Mouse (Mus musculus): ENCODE results near the gene Nkd1. TPM values are rescaled to one million over a fixed set of nuclear protein-coding genes. Genes with fewer than 3 reads are reported as not detected.

The Nkd1 gene
- polyA plus RNA-seq, 1 experiment from 2014 or later, result 49.7 TPM

DNA sequence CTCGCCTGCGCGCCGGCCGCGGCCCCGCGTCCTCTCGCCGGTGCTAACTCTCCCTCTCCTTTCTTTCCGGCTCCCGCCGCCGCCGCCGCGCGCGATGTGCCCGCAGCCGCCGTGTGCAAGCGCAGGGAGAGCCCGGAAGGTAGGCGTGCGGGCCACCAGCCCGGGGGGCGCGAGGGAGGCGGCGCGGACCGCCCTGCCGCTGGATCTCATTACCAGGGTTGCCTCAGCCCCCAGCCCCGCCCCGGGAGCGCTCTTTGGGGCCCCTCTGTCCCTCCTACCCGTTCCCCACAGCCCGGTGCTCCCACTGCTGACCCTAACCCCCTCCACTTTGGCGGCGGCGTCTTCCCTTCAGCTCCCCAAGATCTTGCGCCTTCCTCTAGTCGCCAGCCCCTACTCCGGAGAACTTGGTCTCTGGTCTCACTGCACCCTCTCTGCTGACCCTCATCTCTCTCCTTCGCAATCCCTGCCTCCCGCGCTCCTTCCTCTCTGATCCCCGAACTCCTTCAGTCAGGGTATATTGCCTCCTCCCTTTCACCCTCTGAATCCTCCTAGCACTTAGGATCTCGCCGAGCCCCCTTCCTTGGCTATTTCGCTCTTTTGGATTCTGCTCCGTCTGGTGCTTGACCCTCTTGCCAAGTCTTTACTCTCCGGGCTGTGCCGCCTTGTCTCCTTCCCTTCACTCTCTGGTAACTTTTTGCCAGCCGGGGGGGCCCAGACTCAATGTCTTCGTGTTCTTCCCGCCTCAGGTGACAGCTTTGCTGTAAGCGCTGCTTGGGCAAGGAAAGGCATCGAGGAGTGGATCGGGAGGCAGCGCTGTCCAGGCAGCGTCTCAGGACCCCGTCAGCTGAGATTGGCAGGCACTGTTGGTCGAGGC lies 624 bp downstream of the Nkd1 start:
- peaks cover 84% of the 10 kb centered on the region for H3K4me1 ChIP-seq
- H3K9me3 ChIP-seq, result no peaks in the 10 kb centered on the region
- peaks cover 14% of the 10 kb centered on the region for H3K36me3 ChIP-seq (replicated peaks)
- under 1% methylated on average over 64 of the region's 65 CpGs for WGBS
- H3K27ac ChIP-seq (replicated peaks), result peak overlapping the region; percentile 91
- H3K27me3 ChIP-seq (replicated peaks; ENCODE audit: low read depth, poor library complexity, severe bottlenecking), result peaks cover 55% of the 10 kb centered on the region
- H3K4me3 ChIP-seq, result peak overlapping the region; percentile 70
- no peak for DNase-seq (ENCODE audit: low spot score)

DNA sequence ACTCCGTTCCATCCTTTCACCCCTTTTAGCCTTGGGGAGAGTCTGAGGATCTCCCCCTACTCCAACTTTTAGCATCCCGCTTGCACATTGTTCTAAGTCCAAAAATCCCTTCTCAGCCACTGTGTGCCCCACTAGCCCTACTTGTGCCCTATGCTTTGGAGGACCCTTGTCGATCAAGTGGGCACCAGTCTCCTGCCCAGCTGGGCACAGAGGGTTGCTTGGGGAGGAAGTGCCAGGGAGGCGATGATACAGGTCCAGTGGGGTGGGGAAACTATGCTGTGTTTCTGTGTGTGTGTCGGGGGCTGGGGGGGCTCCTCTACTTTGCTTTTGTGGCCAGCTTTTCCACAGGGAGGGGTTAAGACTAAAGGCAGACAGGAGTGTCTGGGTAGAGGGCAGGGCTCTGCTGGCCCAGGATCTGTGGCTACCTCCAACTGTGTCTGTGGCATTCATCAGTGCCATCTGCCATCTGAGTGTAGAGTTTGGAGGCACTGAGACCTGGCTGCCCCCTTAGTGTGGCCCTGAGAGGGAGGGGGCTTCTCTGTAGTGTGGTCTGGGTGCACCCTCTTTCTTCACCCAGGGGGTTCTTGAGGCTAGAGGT lies 1.4 kb downstream of the Nkd1 start:
- H3K27ac ChIP-seq (replicated peaks), result peak overlapping the region; percentile 91
- peaks cover 85% of the 10 kb centered on the region for H3K4me1 ChIP-seq
- no peaks in the 10 kb centered on the region for H3K9me3 ChIP-seq
- peaks cover 20% of the 10 kb centered on the region for H3K36me3 ChIP-seq (replicated peaks)
- 34% methylated on average over 5 of the region's 5 CpGs for WGBS
- peak overlapping the region; percentile 70 for H3K4me3 ChIP-seq
- H3K27me3 ChIP-seq (replicated peaks; ENCODE audit: low read depth, poor library complexity, severe bottlenecking), result peaks cover 48% of the 10 kb centered on the region
- DNase-seq (ENCODE audit: low spot score), result no peak

DNA sequence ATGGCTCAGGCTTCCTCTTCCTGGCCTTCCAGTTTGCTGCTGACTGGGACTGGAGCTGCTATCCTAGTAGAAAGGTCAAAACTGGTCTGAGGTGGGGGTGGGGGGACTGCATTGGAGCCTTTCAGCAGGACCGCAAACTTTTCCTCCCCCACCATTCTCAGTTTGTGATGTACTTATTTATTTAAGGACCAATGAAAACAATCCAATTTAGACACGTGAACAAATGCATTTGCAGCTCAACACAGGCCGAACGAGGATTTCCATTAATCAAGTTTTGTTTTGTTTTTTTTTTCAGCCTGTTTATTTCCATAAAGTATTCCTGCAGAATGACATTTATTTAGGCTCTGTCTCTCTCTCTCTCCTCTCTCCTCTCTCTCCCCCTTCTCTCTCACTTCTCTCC lies 2.5 kb downstream of the Nkd1 start:
- peaks cover 30% of the 10 kb centered on the region for H3K36me3 ChIP-seq (replicated peaks)
- H3K4me1 ChIP-seq, result peaks cover 81% of the 10 kb centered on the region
- 32% methylated on average over 4 of the region's 4 CpGs for WGBS
- H3K27ac ChIP-seq (replicated peaks), result 0 out of 2 replicates have a peak overlapping the region, but pooled peaks have one; percentile 35
- H3K27me3 ChIP-seq (replicated peaks; ENCODE audit: low read depth, poor library complexity, severe bottlenecking), result peaks cover 38% of the 10 kb centered on the region
- no peaks in the 10 kb centered on the region for H3K9me3 ChIP-seq
- H3K4me3 ChIP-seq, result peak overlapping the region; percentile 70
- DNase-seq (ENCODE audit: low spot score), result no peak

DNA sequence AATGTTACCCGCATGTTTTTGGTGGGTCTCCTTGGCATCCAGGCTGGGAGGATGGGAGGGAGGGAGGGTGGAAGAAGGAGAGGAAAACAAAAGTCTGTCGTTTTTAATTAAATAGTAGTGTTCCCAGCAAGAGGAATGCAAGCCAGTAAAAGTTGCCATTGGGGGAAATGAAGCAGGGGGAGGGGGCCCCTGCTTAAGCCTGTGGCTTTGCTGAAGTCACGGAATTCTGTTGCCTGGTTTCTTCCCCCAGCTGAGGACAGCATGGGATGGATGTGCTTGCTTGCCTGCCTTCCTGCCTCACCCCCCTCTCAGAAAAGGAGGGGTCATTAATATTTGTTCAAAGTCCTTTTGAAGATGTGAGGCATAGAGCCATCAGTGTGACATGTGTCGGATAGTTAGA lies 3.0 kb downstream of the Nkd1 start:
- Histone ChIP-seq H3K9me3 (no peaks in the 10 kb centered on the region), H3K27ac (replicated peaks) (0 out of 2 replicates have a peak overlapping the region, but pooled peaks have one; percentile 35), H3K4me3 (peak overlapping the region; percentile 70), H3K36me3 (replicated peaks) (peaks cover 35% of the 10 kb centered on the region), H3K4me1 (peaks cover 76% of the 10 kb centered on the region), H3K27me3 (replicated peaks; ENCODE audit: low read depth, poor library complexity, severe bottlenecking) (peaks cover 33% of the 10 kb centered on the region)
- WGBS, result 17% methylated on average over 4 of the region's 4 CpGs
- peak; percentile 37 for DNase-seq (ENCODE audit: low spot score)

DNA sequence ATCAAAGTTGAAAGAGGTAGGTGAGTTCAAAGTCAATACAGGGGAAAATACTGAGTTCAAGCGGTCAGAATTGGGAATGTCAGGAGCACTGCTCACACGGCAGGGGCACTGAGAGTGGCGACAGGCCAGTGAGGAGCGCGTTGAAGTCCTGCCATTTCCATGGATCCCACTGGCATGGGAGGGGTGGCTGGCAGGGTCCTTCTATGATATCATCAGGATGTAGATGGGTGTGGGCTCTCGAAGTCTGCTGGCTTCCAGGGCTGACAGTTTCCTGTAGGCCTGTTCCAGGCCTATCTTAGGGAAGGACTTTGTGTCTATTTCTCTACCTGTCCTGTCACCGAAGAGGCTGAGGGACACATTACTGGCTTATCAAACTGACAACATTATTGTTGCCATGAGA lies 3.7 kb downstream of the Nkd1 start:
- Histone ChIP-seq H3K9me3 (no peaks in the 10 kb centered on the region), H3K4me3 (peak overlapping the region; percentile 70; the same call in 1 of the 2 replicates), H3K4me1 (peaks cover 76% of the 10 kb centered on the region), H3K27ac (replicated peaks) (0 out of 2 replicates have a peak overlapping the region, but pooled peaks have one; percentile 14), H3K27me3 (replicated peaks; ENCODE audit: low read depth, poor library complexity, severe bottlenecking) (peaks cover 26% of the 10 kb centered on the region), H3K36me3 (replicated peaks) (peaks cover 42% of the 10 kb centered on the region)
- 78% methylated on average over 7 of the region's 7 CpGs for WGBS
- no peak for DNase-seq (ENCODE audit: low spot score)

DNA sequence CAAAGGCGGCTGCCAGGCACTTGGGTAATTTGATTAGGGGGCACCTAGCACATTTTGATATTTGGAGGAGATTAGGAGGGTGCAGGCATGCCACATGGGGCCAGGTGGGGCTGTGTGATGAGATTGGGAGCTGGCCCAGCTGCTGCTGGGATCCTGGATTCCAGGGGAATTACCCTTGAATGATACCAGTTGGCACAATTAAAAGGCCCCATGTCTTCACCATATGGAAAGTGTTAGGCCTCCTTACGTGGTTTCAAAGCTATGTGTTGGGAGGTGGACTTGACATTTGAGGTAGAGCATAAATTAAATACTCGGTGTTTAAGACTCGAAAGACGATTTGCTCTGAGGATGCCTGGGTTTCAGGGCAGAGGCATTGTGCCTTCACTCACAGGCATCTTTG lies 5.1 kb downstream of the Nkd1 start:
- H3K36me3 ChIP-seq (replicated peaks), result peaks cover 47% of the 10 kb centered on the region
- 55% methylated on average over 5 of the region's 5 CpGs for WGBS
- H3K27me3 ChIP-seq (replicated peaks; ENCODE audit: low read depth, poor library complexity, severe bottlenecking), result peaks cover 19% of the 10 kb centered on the region
- peak; percentile 48 for DNase-seq (ENCODE audit: low spot score)
- H3K27ac ChIP-seq (replicated peaks), result peak overlapping the region; percentile 55
- no peaks in the 10 kb centered on the region for H3K9me3 ChIP-seq
- no peak overlapping the region for H3K4me3 ChIP-seq
- H3K4me1 ChIP-seq, result peaks cover 65% of the 10 kb centered on the region

DNA sequence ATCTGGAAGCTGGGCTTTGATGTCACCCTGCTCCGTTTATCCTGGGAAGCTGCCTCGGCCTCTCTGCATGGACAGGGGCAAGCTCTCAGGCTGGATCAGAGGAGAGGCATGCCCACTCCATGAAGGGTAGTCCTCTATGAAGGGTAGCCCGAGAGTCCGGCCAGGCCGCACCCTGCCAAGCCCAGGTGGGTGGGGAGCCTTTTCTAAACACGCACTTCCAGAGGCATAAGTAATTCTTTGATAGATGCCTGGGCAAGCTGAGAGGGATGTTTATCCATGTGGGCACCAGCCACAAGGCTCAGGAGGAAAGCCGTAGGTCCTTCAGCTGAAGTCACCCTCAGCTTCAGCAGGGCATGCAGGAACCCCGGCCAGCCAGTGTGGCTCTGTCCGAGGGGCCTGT lies 7.0 kb downstream of the Nkd1 start:
- Histone ChIP-seq H3K27me3 (replicated peaks; ENCODE audit: low read depth, poor library complexity, severe bottlenecking) (peaks cover 4% of the 10 kb centered on the region), H3K9me3 (no peaks in the 10 kb centered on the region), H3K4me3 (no peak overlapping the region), H3K27ac (replicated peaks) (no peak overlapping the region), H3K36me3 (replicated peaks) (peaks cover 57% of the 10 kb centered on the region), H3K4me1 (peaks cover 47% of the 10 kb centered on the region)
- DNase-seq (ENCODE audit: low spot score), result no peak
- 86% methylated on average over 9 of the region's 9 CpGs for WGBS

DNA sequence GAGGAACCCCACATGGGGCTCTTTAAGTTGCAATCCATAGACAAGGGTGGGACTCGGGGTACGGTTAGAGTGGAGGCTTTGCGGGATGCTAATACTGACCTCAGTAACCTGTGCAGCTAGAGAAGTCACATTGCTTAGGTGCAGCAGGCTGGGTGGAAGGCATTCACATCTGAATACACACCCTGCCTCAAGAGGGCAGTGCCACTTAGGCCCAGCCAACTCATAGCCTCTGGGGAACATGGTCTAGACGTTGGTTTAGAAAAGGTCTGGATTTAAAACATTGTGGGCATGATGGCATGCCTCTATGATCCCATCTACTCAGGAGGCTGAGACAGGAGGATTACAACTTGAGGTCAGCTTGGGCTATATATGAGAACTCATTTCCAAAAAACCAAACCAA lies 8.6 kb downstream of the Nkd1 start:
- Histone ChIP-seq H3K9me3 (no peaks in the 10 kb centered on the region), H3K4me3 (no peak overlapping the region), H3K27ac (replicated peaks) (no peak overlapping the region), H3K36me3 (replicated peaks) (peaks cover 57% of the 10 kb centered on the region), H3K4me1 (peaks cover 31% of the 10 kb centered on the region), H3K27me3 (replicated peaks; ENCODE audit: low read depth, poor library complexity, severe bottlenecking) (no peaks in the 10 kb centered on the region; the same call in 1 of the 2 replicates)
- no peak for DNase-seq (ENCODE audit: low spot score)
- WGBS, result 87% methylated on average over 4 of the region's 4 CpGs

DNA sequence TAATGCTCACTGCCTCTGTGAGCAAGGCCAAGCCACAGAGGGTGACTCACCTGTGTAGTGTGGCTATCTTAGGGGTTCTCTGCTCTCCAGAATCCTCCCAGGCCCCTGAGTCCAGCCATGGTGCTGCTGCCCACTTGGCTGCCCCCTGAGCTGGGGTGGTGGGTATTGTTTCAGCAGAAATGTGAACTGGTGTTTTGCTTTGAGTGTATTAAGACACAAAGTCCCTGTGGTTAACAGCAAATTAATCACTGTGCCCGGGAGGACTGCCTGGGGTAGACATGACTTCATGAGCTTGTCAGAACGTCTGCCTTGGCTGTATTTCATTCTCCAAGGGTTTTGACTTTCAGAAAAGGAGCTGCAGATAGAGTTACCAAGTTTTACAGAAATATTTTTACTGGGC lies 15.9 kb downstream of the Nkd1 start:
- Histone ChIP-seq H3K27me3 (replicated peaks; ENCODE audit: low read depth, poor library complexity, severe bottlenecking) (no peaks in the 10 kb centered on the region), H3K27ac (replicated peaks) (no peak overlapping the region; the same call in 1 of the 2 replicates), H3K9me3 (no peaks in the 10 kb centered on the region), H3K4me3 (no peak overlapping the region), H3K36me3 (replicated peaks) (peaks cover 46% of the 10 kb centered on the region), H3K4me1 (peaks cover 16% of the 10 kb centered on the region)
- no peak for DNase-seq (ENCODE audit: low spot score)
- WGBS, result 58% methylated on average over 2 of the region's 2 CpGs

DNA sequence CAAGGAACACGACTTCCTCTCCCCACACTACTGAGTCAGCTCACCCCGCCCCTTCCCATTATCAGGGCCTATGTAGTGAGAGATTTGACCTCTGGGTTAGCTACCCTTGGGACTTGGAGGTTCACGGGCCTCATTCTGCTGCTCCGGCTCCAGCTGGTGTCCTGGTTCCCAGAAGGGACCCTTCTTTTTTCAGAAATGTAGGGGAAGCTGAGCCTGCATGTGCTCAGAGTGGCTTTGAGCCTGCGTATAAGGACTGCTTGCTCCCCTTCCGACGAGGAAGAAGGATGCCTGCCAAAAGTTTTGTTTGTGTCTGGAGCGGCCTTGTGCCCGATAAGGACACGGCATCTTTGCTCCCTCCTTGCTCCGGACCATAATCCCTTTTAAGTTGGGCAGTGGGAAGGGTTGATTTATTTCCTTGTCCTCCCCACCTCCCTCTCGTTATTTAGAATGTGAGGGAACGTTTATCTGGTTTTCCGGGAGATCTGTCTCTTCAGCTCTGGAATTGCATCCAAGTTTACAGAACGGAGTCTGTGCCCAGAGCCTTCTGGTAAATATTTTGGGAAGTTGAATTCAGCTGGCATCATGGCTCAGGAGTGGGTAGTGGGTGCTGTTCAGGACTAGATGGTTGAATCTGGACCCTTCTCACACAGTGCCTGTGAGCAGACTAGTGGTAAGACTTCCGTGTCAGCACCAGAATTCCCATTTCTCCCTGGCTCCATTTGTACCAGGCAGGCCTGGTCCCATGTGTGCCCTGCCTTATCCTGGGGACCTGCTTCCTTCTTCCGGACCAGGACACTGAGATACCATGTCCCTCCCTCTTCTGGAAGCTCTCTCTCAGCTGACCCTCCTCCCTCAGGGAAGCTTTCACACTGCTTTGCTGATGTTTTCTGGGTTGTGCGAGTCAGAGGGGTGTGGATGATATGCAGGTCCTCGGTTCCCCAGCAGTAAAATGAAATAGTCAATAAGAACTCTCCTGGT lies 17.1 kb downstream of the Nkd1 start:
- Histone ChIP-seq H3K36me3 (replicated peaks) (peaks cover 48% of the 10 kb centered on the region), H3K27ac (replicated peaks) (no peak overlapping the region)
- no peak for DNase-seq (ENCODE audit: low spot score)

DNA sequence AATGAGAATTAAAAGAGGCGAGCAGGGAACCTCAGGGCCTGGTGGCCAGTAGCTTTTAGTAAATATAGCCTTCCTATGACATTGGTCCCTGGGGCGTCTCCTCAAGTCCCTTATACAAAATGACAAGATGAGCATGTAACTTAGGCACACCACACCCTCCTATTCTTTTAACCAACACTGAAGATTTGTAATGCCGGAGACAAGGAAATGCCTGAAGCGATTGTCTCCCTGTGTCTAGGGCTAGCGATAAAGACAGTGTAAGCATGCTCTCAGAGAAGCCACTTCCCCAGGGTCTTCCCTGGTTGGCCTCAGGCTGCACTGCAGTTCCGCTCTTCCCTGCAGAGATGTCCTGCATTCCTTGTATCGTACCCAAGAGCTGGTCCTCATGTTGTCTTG lies 17.8 kb downstream of the Nkd1 start:
- Histone ChIP-seq H3K36me3 (replicated peaks) (peaks cover 54% of the 10 kb centered on the region), H3K4me1 (peaks cover 16% of the 10 kb centered on the region), H3K9me3 (no peaks in the 10 kb centered on the region), H3K27me3 (replicated peaks; ENCODE audit: low read depth, poor library complexity, severe bottlenecking) (no peaks in the 10 kb centered on the region), H3K4me3 (no peak overlapping the region), H3K27ac (replicated peaks) (no peak overlapping the region)
- whole genome bisulfite sequencing, result 87% methylated on average over 7 of the region's 7 CpGs
- no peak for DNase-seq (ENCODE audit: low spot score)

More for the DNA sequence above, 17.1 kb downstream of the Nkd1 start:
- WGBS, result 77% methylated on average over 19 of the region's 19 CpGs
- H3K4me1 ChIP-seq, result peaks cover 16% of the 10 kb centered on the region
- no peaks in the 10 kb centered on the region for H3K27me3 ChIP-seq (replicated peaks; ENCODE audit: low read depth, poor library complexity, severe bottlenecking)
- no peak overlapping the region for H3K4me3 ChIP-seq
- no peaks in the 10 kb centered on the region for H3K9me3 ChIP-seq

DNA sequence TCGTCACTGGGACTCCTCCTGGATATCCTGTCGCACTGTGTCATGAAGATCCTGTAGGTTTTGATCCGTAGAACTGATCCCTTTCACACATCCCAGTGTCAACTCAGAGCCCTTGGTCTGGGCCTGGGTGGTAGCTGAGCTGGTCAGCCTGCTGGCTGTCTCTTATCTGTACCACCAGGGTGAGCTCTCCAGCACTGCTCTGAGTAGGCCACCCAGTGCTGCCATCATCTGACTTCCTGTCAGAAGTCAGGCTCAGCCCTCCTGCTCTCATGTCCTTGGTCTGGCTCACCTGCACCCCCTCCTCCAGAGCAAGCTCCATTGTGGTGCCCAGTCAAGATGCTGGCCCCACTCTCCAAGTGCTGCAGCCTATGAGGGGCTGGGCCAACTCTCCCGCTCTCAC lies 18.8 kb downstream of the Nkd1 start:
- H3K9me3 ChIP-seq, result no peaks in the 10 kb centered on the region
- peaks cover 64% of the 10 kb centered on the region for H3K36me3 ChIP-seq (replicated peaks)
- no peak overlapping the region for H3K27ac ChIP-seq (replicated peaks)

More for the DNA sequence above, 18.8 kb downstream of the Nkd1 start:
- DNase-seq (ENCODE audit: low spot score), result no peak
- peaks cover 25% of the 10 kb centered on the region for H3K4me1 ChIP-seq
- no peak overlapping the region for H3K4me3 ChIP-seq
- H3K27me3 ChIP-seq (replicated peaks; ENCODE audit: low read depth, poor library complexity, severe bottlenecking), result no peaks in the 10 kb centered on the region
- WGBS, result 85% methylated on average over 4 of the region's 4 CpGs
